Mouse (Mus musculus) kidney, adult 9 months (tissue): ENCODE measurements around the gene Sit1.

Experiments used
- DNase-seq: peaks from one replicate; pipeline ENCODE4 v3.0.0; 2022

Gene Sit1

GRCm38 (mm10) chr4:43465935-43466334 is 17.6 kb downstream of the Sit1 start:
- no peak for DNase-seq

- DNase-seq = no peak
Measured at GRCm38 (mm10) chr4:43463102-43463501, 20.4 kb downstream of the Sit1 start.

GRCm38 (mm10) chr4:43457124-43457523 is 26.4 kb downstream of the Sit1 start:
- no peak for DNase-seq

- no peak for DNase-seq
Measured at GRCm38 (mm10) chr4:43456470-43456869, 27.1 kb downstream of the Sit1 start.

- DNase-seq = no peak
Measured at GRCm38 (mm10) chr4:43454041-43454836, 29.3 kb downstream of the Sit1 start, which contains the start of gene Cd72. Gene Cd72 (minus strand): TSS chr4:43454628.

- no peak for DNase-seq
Measured at GRCm38 (mm10) chr4:43453413-43453812, 30.1 kb downstream of the Sit1 start.

GRCm38 (mm10) chr4:43452315-43452714 is 31.2 kb downstream of the Sit1 start:
- no peak for DNase-seq

GRCm38 (mm10) chr4:43448554-43448953 is 35.0 kb downstream of the Sit1 start:
- no peak for DNase-seq

GRCm38 (mm10) chr4:43447251-43447650 is 36.3 kb downstream of the Sit1 start:
- DNase-seq = no peak

GRCm38 (mm10) chr4:43443511-43443910 is 40.0 kb downstream of the Sit1 start:
- DNase-seq = no peak

GRCm38 (mm10) chr4:43442456-43443361 is 40.8 kb downstream of the Sit1 start:
- DNase-seq = peak; percentile 84

GRCm38 (mm10) chr4:43442044-43442443 is 41.5 kb downstream of the Sit1 start:
- peak; percentile 100 for DNase-seq

GRCm38 (mm10) chr4:43441639-43442038 is 41.9 kb downstream of the Sit1 start, which contains the start of gene Tesk1:
Gene Tesk1 (plus strand): TSS chr4:43441939.
- DNase-seq = peak; percentile 37

GRCm38 (mm10) chr4:43432832-43433231 is 50.7 kb downstream of the Sit1 start:
- no peak for DNase-seq
